Mouse (Mus musculus) limb, embryonic 14.5 days (tissue): ENCODE data around the gene Fam181b. TPM values are rescaled to one million over a fixed set of nuclear protein-coding genes. Genes with fewer than 3 reads are reported as not detected.

Experiments
- ATAC-seq: fragments of 200-750 bp; cut with Nextera tagmentation; 2 replicates; pipeline ENCODE4 v1.8.0; 2017; ENCODE audit warnings: low read depth, moderate number of reproducible peaks, moderate TSS enrichment; ENCODE audit not compliant: low FRiP score
- DNase-seq: peaks from one replicate; pipeline ENCODE4 v3.0.0-alpha.2; 2015; ENCODE audit warnings: low spot score
- H3K27ac ChIP-seq: fragments of 300-500 bp; sonication (generic); replicated peaks from 2 replicates; pipeline ENCODE4 v1.5.1; 2014; ENCODE audit warnings: low read depth, mild to moderate bottlenecking, low read length, moderate library complexity, mixed read lengths
- H3K27me3 ChIP-seq: fragments of 300-500 bp; sonication (generic); 2 replicates; pipeline ENCODE4 v1.6.1; 2014; ENCODE audit warnings: low read length, mixed read lengths; ENCODE audit not compliant: control insufficient read depth, insufficient read depth
- H3K36me3 ChIP-seq: fragments of 300-500 bp; sonication (generic); 2 replicates; pipeline ENCODE4 v1.6.1; 2014; ENCODE audit warnings: mild to moderate bottlenecking, low read length, moderate library complexity, mixed read lengths; ENCODE audit not compliant: control insufficient read depth, insufficient read depth
- H3K4me1 ChIP-seq: fragments of 300-500 bp; sonication (generic); 2 replicates; pipeline ENCODE4 v1.6.1; 2014; ENCODE audit warnings: antibody characterized with exemption, low read length, mixed read lengths; ENCODE audit not compliant: control insufficient read depth, insufficient read depth
- H3K4me2 ChIP-seq: fragments of 300-500 bp; sonication (generic); replicated peaks from 2 replicates; pipeline ENCODE4 v1.6.1; 2014; ENCODE audit warnings: low read depth, mild to moderate bottlenecking, low read length, moderate library complexity; ENCODE audit not compliant: severe bottlenecking
- H3K4me3 ChIP-seq: fragments of 300-500 bp; sonication (generic); replicated peaks from 2 replicates; pipeline ENCODE4 v1.5.1; 2014; ENCODE audit warnings: low read length
- H3K9ac ChIP-seq: fragments of 300-500 bp; sonication (generic); 2 replicates; pipeline ENCODE4 v1.6.1; 2014; ENCODE audit warnings: mild to moderate bottlenecking, low read depth, low read length, moderate library complexity; ENCODE audit not compliant: severe bottlenecking
- H3K9me3 ChIP-seq: fragments of 300-500 bp; sonication (generic); 2 replicates; pipeline ENCODE4 v1.6.1; 2016; ENCODE audit warnings: low read length; ENCODE audit not compliant: control insufficient read depth
- POLR2A ChIP-seq: fragments of 200-500 bp; IDR thresholded peaks from 2 replicates; pipeline ENCODE4 v1.8.0; 2012; ENCODE audit warnings: inconsistent platforms, mild to moderate bottlenecking, moderate library complexity, borderline replicate concordance; ENCODE audit not compliant: insufficient read depth, insufficient read length; ENCODE audit errors: extremely low read depth
- WGBS: fragments of 180-500 bp; shearing (Covaris S2); extraction: QIAGEN DNeasy Blood & Tissue Kit; methylation state at CpG from one replicate; pipeline ENCODE4 v1.1.7; 2014; 5-methylcytosine and 5-hydroxymethylcytosine counted together
- polyA plus RNA-seq, 2 experiments: library from polyadenylated mRNA; depleted of rRNA in 1 of 2; stranded (reverse) in 1 of 2; unstranded in 1 of 2; fragments of >200 nt; fragmentation: Nextera tagmentation in 1 of 2; extraction: Ambion mirVana in 1 of 2; gene quantifications; 2 replicates each; pipeline versions ENCODE4 v1.2.1 to v1.2.3; 2012 to 2014

The Fam181b gene
- polyA plus RNA-seq, 2 experiments, result 7.6 to 9.9 TPM

DNA sequence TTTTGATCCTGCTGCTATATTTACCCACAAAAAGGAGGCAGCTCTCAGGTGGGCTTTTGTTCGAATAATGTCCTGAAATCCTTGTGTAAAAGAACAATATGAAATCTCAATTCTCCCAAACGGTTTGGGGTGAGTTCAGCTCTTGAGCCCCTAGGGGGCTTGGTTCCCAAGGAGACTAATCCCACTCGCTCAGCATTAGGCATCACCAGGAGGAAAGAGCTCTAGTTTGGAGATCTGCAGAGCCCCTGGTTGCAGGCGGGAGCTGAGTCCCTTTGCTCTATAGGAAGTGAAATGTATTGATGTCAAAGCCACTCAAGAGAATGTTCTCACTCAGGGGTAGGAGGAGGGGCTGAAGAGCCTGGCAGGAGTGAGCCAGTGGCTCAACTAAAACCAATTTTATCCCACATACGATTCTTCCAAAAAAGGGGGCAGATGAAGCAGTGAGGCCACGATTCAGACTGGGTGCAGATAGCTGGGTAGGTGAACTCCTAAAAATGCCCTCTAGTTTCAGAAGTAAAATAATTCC lies 3.2 kb upstream of the Fam181b start:
- H3K9ac ChIP-seq, result no peak overlapping the region
- TF ChIP-seq POLR2A, result no peak
- 0 out of 2 replicates have a peak, but pooled peaks cover 4% of the 10 kb centered on the region for H3K4me1 ChIP-seq
- H3K4me2 ChIP-seq, result no peak overlapping the region
- H3K4me3 ChIP-seq, result no peak overlapping the region
- WGBS, result 22% methylated on average over 6 of the region's 6 CpGs
- H3K36me3 ChIP-seq, result no peaks in the 10 kb centered on the region
- no peak overlapping the region for H3K27ac ChIP-seq
- 0 out of 2 replicates have a peak, but pooled peaks cover 5% of the 10 kb centered on the region for H3K27me3 ChIP-seq
- DNase-seq, result no peak
- no peak for ATAC-seq
- no peaks in the 10 kb centered on the region for H3K9me3 ChIP-seq

DNA sequence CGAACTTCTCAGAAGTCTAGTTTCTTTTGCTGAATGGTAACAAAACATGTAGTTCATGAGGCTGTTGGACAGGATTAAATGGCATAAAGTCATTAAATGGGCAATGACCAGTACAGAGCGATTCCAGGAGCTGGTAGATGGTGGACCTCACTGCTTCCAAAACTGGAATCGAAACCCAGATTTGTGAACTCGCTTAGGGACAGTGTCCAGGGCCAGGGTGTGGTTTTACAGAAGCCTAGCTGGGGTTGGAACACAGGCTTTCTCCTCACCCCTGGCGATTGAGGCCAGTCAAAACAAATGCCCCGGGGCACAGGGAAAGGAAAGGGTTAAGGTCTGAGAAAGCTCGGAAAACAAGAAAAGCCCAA lies 263 bp upstream of the Fam181b start:
- no peak for ATAC-seq
- no peaks in the 10 kb centered on the region for H3K9me3 ChIP-seq
- 0 out of 2 replicates have a peak, but pooled peaks cover 7% of the 10 kb centered on the region for H3K27me3 ChIP-seq
- peak overlapping the region; percentile 70 for H3K4me3 ChIP-seq
- H3K9ac ChIP-seq, result peak overlapping the region; percentile 78
- H3K4me1 ChIP-seq, result peaks cover 14% of the 10 kb centered on the region
- no peaks in the 10 kb centered on the region for H3K36me3 ChIP-seq
- peak overlapping the region; percentile 67; the same call in 1 of the 2 replicates for H3K27ac ChIP-seq
- TF ChIP-seq POLR2A, result no peak
- DNase-seq, result no peak
- peak overlapping the region; percentile 86 for H3K4me2 ChIP-seq
- WGBS, result 23% methylated on average over 7 of the region's 7 CpGs

GRCm38 (mm10) chr7:93080731-93081430 lies 1.2 kb downstream of the Fam181b start:
- DNase-seq (no peak), ATAC-seq (0 out of 2 replicates have a peak, but pooled peaks have one; percentile 9)
- WGBS, result under 1% methylated on average over 44 of the region's 45 CpGs
- Histone ChIP-seq H3K4me2 (peak overlapping the region; percentile 86), H3K27ac (peak overlapping the region; percentile 67), H3K9me3 (no peaks in the 10 kb centered on the region), H3K4me3 (peak overlapping the region; percentile 70), H3K36me3 (no peaks in the 10 kb centered on the region), H3K9ac (peak overlapping the region; percentile 78), H3K27me3 (0 out of 2 replicates have a peak, but pooled peaks cover 7% of the 10 kb centered on the region), H3K4me1 (peaks cover 14% of the 10 kb centered on the region)
- TF ChIP-seq POLR2A, result 0 out of 2 replicates have a peak, but pooled peaks have one; percentile 3

DNA sequence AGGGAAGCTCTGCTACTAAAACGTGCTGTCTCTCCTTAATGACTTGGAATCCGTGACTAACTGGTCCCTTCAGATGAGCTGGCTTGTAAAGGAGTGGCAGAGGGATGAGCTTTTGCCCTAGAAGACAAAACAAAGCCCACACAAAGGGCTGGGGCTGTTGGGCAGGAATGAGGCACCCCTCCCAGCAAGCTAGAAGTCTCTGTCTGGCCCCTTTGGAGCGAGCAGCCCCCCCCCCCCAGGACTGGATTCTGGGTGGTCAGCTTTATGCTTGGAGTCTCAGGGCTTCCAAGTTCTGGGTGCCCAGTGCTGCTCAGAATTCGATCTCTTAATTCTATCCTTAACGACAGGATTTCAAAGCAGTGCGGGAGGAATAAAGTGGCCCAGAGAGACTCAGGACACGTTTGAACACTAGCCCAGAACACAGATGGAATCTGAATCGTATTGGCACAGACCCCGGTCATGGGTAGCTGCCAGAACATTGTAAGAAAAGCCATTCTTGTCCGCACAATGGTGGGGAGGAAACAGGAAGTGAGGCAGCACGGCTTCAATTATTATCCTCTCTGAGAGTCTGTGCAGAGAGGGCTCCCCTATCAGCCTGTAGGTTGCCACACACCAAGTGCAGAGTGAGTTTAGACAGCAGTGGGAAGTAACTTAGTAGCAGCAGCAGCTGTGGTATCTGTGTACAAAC lies 13.8 kb downstream of the Fam181b start:
- peak overlapping the region; percentile 29; the same call in 1 of the 2 replicates for H3K4me2 ChIP-seq
- peak; percentile 93 for DNase-seq
- peak; percentile 81 for ATAC-seq
- no peaks in the 10 kb centered on the region for H3K27me3 ChIP-seq
- H3K9ac ChIP-seq, result peak overlapping the region; percentile 21
- H3K9me3 ChIP-seq, result no peaks in the 10 kb centered on the region
- H3K36me3 ChIP-seq, result no peaks in the 10 kb centered on the region
- TF ChIP-seq POLR2A, result no peak
- no peak overlapping the region for H3K4me3 ChIP-seq
- WGBS, result 9% methylated on average over 11 of the region's 11 CpGs
- H3K4me1 ChIP-seq, result peaks cover 16% of the 10 kb centered on the region
- peak overlapping the region; percentile 49; the same call in 1 of the 2 replicates for H3K27ac ChIP-seq

DNA sequence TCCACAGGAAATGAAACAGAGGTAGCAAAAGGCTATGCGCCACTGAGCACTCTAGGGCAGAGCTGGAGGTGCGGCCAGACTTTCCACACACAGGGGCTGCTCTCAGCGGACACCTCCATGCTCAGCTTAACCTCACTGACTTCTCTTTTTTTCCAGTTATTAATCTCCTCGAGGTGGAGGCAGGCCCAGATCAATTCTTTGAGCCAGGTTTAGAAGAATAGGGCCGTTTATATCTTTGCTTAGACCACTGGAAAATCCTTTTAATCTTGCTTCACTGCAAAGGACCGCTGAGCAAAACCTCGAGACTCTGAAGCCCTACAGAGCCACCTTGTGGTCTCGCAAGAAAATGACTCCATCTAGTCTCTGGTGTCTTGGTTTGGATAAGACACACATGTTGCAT lies 15.8 kb downstream of the Fam181b start:
- no peaks in the 10 kb centered on the region for H3K9me3 ChIP-seq
- no peak overlapping the region for H3K27ac ChIP-seq
- H3K27me3 ChIP-seq, result no peaks in the 10 kb centered on the region
- 0 out of 2 replicates have a peak overlapping the region, but pooled peaks have one; percentile 18 for H3K9ac ChIP-seq
- peak overlapping the region; percentile 10; the same call in 1 of the 2 replicates for H3K4me3 ChIP-seq
- WGBS, result 5% methylated on average over 8 of the region's 8 CpGs
- H3K36me3 ChIP-seq, result no peaks in the 10 kb centered on the region
- ATAC-seq (peak; percentile 66), DNase-seq (peak; percentile 44)
- no peak for TF ChIP-seq POLR2A
- peaks cover 16% of the 10 kb centered on the region for H3K4me1 ChIP-seq
- peak overlapping the region; percentile 29 for H3K4me2 ChIP-seq
